Comparison of ENCODE assay signal across 9 mouse cellular contexts in the genomic region with DNA sequence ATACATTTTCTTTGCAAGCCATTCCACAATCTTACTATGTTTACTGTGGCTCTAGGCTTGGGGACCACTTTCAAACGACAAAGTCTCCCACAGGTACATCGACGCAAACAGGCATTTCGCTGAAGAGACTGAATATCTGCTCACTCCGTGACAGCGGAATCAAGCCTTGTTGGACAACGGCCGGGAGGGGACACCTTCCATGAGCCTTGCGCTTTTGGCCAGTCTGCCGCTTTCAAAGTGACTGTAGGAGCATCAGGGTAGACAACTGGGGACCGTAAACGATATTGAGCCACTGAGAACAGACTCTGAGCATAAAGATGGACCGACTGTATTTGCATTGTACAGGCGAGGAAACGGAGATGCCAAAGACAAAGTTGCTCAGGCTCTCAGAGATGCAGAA. TPM values are rescaled to one million over a fixed set of nuclear protein-coding genes. Genes with fewer than 3 reads are reported as not detected.
DNase-seq lines count a peak whose midpoint lies in the region; ATAC-seq lines count a peak whose summit lies in the region.
"Had no signal": no experiment of that assay in that cellular context is flagged by ENCODE, and none has a peak within 500 bp of the region (broad histone marks: within the 10 kb centered on the region; RNA-seq: fewer than 3 reads in every experiment).

No protein-coding gene starts in this region.

- no peaks in the 10 kb centered on the region for H3K27me3 ChIP-seq in midbrain, embryonic 10.5 days (ENCODE audit: low read depth, poor library complexity, severe bottlenecking)
- no peaks in the 10 kb centered on the region for H3K27me3 ChIP-seq in midbrain, embryonic 16.5 days (ENCODE audit: control insufficient read depth, insufficient read depth, low read depth, low read length)
- H3K27me3 ChIP-seq in limb, embryonic 12.5 days, result no peaks in the 10 kb centered on the region
- H3K27me3 ChIP-seq in stomach, embryonic 15.5 days (replicated peaks), result no peaks in the 10 kb centered on the region

- H3K9me3 ChIP-seq in midbrain, embryonic 10.5 days (replicated peaks), result no peaks in the 10 kb centered on the region
- H3K9me3 ChIP-seq in midbrain, embryonic 16.5 days (replicated peaks; ENCODE audit: control insufficient read depth, low read length, poor library complexity, severe bottlenecking), result no peaks in the 10 kb centered on the region
- no peaks in the 10 kb centered on the region for H3K9me3 ChIP-seq in limb, embryonic 12.5 days
- no peaks in the 10 kb centered on the region for H3K9me3 ChIP-seq in stomach, embryonic 15.5 days

- H3K4me3 ChIP-seq in midbrain, embryonic 10.5 days, result peak overlapping the region; percentile 72
- H3K4me3 ChIP-seq in midbrain, embryonic 16.5 days (ENCODE audit: low read depth, low read length), result no peak overlapping the region
- H3K4me3 ChIP-seq in limb, embryonic 12.5 days (replicated peaks), result peak overlapping the region; percentile 69; the same call in 1 of the 2 replicates
- peak overlapping the region; percentile 65; the same call in 1 of the 2 replicates for H3K4me3 ChIP-seq in stomach, embryonic 15.5 days (replicated peaks)

- H3K36me3 ChIP-seq in midbrain, embryonic 10.5 days, result peaks cover 20% of the 10 kb centered on the region
- no peaks in the 10 kb centered on the region for H3K36me3 ChIP-seq in midbrain, embryonic 16.5 days (ENCODE audit: control insufficient read depth, insufficient read depth, low read length)
- H3K36me3 ChIP-seq in limb, embryonic 12.5 days, result peaks cover 9% of the 10 kb centered on the region; the same call in 1 of the 2 replicates
- H3K36me3 ChIP-seq in stomach, embryonic 15.5 days, result no peaks in the 10 kb centered on the region

- no peak overlapping the region for H3K4me2 ChIP-seq in midbrain, embryonic 16.5 days (ENCODE audit: low read length)
- H3K4me2 ChIP-seq in limb, embryonic 12.5 days, result peak overlapping the region; percentile 79
- H3K4me2 ChIP-seq in stomach, embryonic 15.5 days, result peak overlapping the region; percentile 82

- peak overlapping the region; percentile 94 for H3K27ac ChIP-seq in midbrain, embryonic 10.5 days (replicated peaks)
- H3K27ac ChIP-seq in midbrain, embryonic 16.5 days (ENCODE audit: low read length), result no peak overlapping the region
- no peak overlapping the region for H3K27ac ChIP-seq in limb, embryonic 12.5 days
- no peak overlapping the region for H3K27ac ChIP-seq in stomach, embryonic 15.5 days

- ATAC-seq in midbrain, embryonic 16.5 days, result no peak
- ATAC-seq in limb, embryonic 12.5 days (ENCODE audit: insufficient number of reproducible peaks, insufficient read depth, low FRiP score, low TSS enrichment, low read depth), result no peak
- no peak for ATAC-seq in stomach, embryonic 15.5 days (ENCODE audit: insufficient read depth, low FRiP score, low read depth)

- H3K4me1 ChIP-seq in midbrain, embryonic 10.5 days, result peaks cover 12% of the 10 kb centered on the region
- peaks cover 8% of the 10 kb centered on the region for H3K4me1 ChIP-seq in midbrain, embryonic 16.5 days (ENCODE audit: control insufficient read depth, insufficient read depth, low read length)
- H3K4me1 ChIP-seq in limb, embryonic 12.5 days (replicated peaks), result peaks cover 5% of the 10 kb centered on the region
- peaks cover 8% of the 10 kb centered on the region; the same call in 1 of the 2 replicates for H3K4me1 ChIP-seq in stomach, embryonic 15.5 days

- peak; percentile 28 for DNase-seq in cerebellum, adult 11-12 months
- DNase-seq in cerebellum, adult 9-11 months, result no peak
- DNase-seq in midbrain, embryonic 10.5 days (ENCODE audit: low spot score), result no peak
- no peak for DNase-seq in layer of hippocampus, postnatal 14 days (ENCODE audit: low spot score in 2 of 2)
- DNase-seq in cerebellum, postnatal 25 days, result no peak
- DNase-seq: gastrocnemius, adult 2 months had no signal

- WGBS in midbrain, embryonic 10.5 days, result 93% methylated on average over 15 of the region's 15 CpGs
- WGBS in midbrain, embryonic 16.5 days, result 89% methylated on average over 15 of the region's 15 CpGs
- 84% methylated on average over 15 of the region's 15 CpGs for WGBS in limb, embryonic 12.5 days
- 81% methylated on average over 15 of the region's 15 CpGs for WGBS in stomach, embryonic 15.5 days

- H3K9ac ChIP-seq in midbrain, embryonic 16.5 days (ENCODE audit: low read depth, low read length), result no peak overlapping the region
- H3K9ac ChIP-seq in limb, embryonic 12.5 days (replicated peaks), result no peak overlapping the region
- no peak overlapping the region for H3K9ac ChIP-seq in stomach, embryonic 15.5 days

RNA-seq across cellular contexts. Expression of gene Fxn, which starts 1.5 kb away (rescaled TPM):
- 54.3 and 55.9 TPM in 2 replicates for polyA plus RNA-seq in midbrain, embryonic 10.5 days (2016; fragmentation: Nextera tagmentation; extraction: Ambion mirVana)
- polyA plus RNA-seq in midbrain, embryonic 16.5 days (2015; fragmentation: Nextera tagmentation; extraction: Ambion mirVana), result 35.1 and 39.2 TPM in 2 replicates
- 63.3 and 64.1 TPM in 2 replicates for polyA plus RNA-seq in limb, embryonic 12.5 days (2016; fragmentation: Nextera tagmentation; extraction: Ambion mirVana)
- polyA plus RNA-seq in stomach, embryonic 15.5 days (2015; fragmentation: Nextera tagmentation; extraction: Ambion mirVana), result 39.3 and 44.3 TPM in 2 replicates
- total RNA-seq in layer of hippocampus, postnatal 14 days (2021), result 1 to 10 TPM; 8.3 to 8.8 TPM

RNA-seq across cellular contexts. Expression of gene Tjp2, which starts 54.0 kb away (rescaled TPM):
- polyA plus RNA-seq in midbrain, embryonic 10.5 days (2016; fragmentation: Nextera tagmentation; extraction: Ambion mirVana), result 27.2 and 30.8 TPM in 2 replicates
- 11.1 and 11.6 TPM in 2 replicates for polyA plus RNA-seq in midbrain, embryonic 16.5 days (2015; fragmentation: Nextera tagmentation; extraction: Ambion mirVana)
- 27.7 and 28.6 TPM in 2 replicates for polyA plus RNA-seq in limb, embryonic 12.5 days (2016; fragmentation: Nextera tagmentation; extraction: Ambion mirVana)
- polyA plus RNA-seq in stomach, embryonic 15.5 days (2015; fragmentation: Nextera tagmentation; extraction: Ambion mirVana), result 34.5 and 39.2 TPM in 2 replicates
- 10 to 100 TPM; 20.9 to 21.9 TPM for total RNA-seq in layer of hippocampus, postnatal 14 days (2021)
